Mouse (Mus musculus): ENCODE measurements around the gene Btrc.

GRCm38 (mm10) chr19:45574941-45575631 lies 211.6 kb downstream of the Btrc start:
- TF ChIP-seq CTCF (IDR thresholded peaks at IDR 0.05; ENCODE audit: insufficient read depth, low read depth, low read length): no peak
- TF ChIP-seq POLR2A (IDR thresholded peaks at IDR 0.05; ENCODE audit: insufficient read depth, low read depth, low read length): no peak

Data from olfactory bulb, adult 2 months (tissue).